Mouse (Mus musculus) bone marrow, adult 2 months (tissue): ENCODE data around the gene Brd1. TPM values are rescaled to one million over a fixed set of nuclear protein-coding genes. Genes with fewer than 3 reads are reported as not detected.

ENCODE experiments used
- H3K27ac ChIP-seq: fragments of 200-500 bp; 2 replicates; pipeline ENCODE4 v1.5.1; 2012; ENCODE audit warnings: low read depth, mild to moderate bottlenecking, control low read depth, inconsistent platforms, low read length; ENCODE audit not compliant: control insufficient read depth, poor library complexity, insufficient read depth
- H3K4me1 ChIP-seq: fragments of 200-500 bp; 2 replicates; pipeline ENCODE4 v1.6.1; 2011; ENCODE audit warnings: low read length; ENCODE audit not compliant: control insufficient read depth, insufficient read depth
- H3K4me3 ChIP-seq: fragments of 200-500 bp; replicated peaks from 2 replicates; pipeline ENCODE3; 2011; ENCODE audit warnings: mild to moderate bottlenecking, low read depth, low read length, control low read depth; ENCODE audit not compliant: control insufficient read depth
- CTCF ChIP-seq: fragments of 200-500 bp; IDR thresholded peaks from 2 replicates; pipeline ENCODE4 v1.5.1; 2011; ENCODE audit warnings: low read length, control low read depth; ENCODE audit not compliant: control insufficient read depth, insufficient read depth
- POLR2A ChIP-seq: fragments of 200-500 bp; IDR thresholded peaks from 2 replicates; pipeline ENCODE4 v1.6.1; 2011; ENCODE audit warnings: low read depth, mild to moderate bottlenecking, control low read depth, low read length, borderline replicate concordance; ENCODE audit not compliant: control insufficient read depth
- WGBS: fragments of 180-500 bp; shearing (Covaris S2); methylation state at CpG from one replicate; pipeline ENCODE4 v1.1.7; 2018; 5-methylcytosine and 5-hydroxymethylcytosine counted together
- polyA plus RNA-seq: library from polyadenylated mRNA; stranded (reverse); fragments of >200 nt; gene quantifications from 2 replicates; pipeline ENCODE4 v1.2.4, GENCODE M21; 2011; ENCODE audit warnings: low replicate concordance; ENCODE audit not compliant: missing spikeins, insufficient read depth, insufficient read length

The Brd1 gene
- polyA plus RNA-seq, 1 experiment: 29.1 TPM

- H3K27ac ChIP-seq: no peak overlapping the region
- no peak overlapping the region for H3K4me3 ChIP-seq
- whole genome bisulfite sequencing: 70% methylated on average over 4 of the region's 4 CpGs
- TF ChIP-seq POLR2A (no peak), CTCF (no peak)
- H3K4me1 ChIP-seq: no peaks in the 10 kb centered on the region
These were observed 68.2 kb downstream of the Brd1 start for GRCm38 (mm10) chr15:88665846-88666245.

GRCm38 (mm10) chr15:88663041-88663440 is 71.0 kb downstream of the Brd1 start:
- 27% methylated on average over 11 of the region's 11 CpGs for WGBS
- Histone ChIP-seq H3K4me3 (no peak overlapping the region), H3K27ac (no peak overlapping the region), H3K4me1 (no peaks in the 10 kb centered on the region)
- TF ChIP-seq POLR2A: no peak
- no peak for TF ChIP-seq CTCF

GRCm38 (mm10) chr15:88662111-88662850 is 71.8 kb downstream of the Brd1 start:
- Histone ChIP-seq H3K27ac (no peak overlapping the region), H3K4me3 (no peak overlapping the region), H3K4me1 (no peaks in the 10 kb centered on the region)
- TF ChIP-seq POLR2A (no peak), CTCF (peak; percentile 65)
- 7% methylated on average over 22 of the region's 22 CpGs for WGBS

- WGBS: 56% methylated on average over 3 of the region's 3 CpGs
- Histone ChIP-seq H3K4me3 (no peak overlapping the region), H3K27ac (no peak overlapping the region), H3K4me1 (no peaks in the 10 kb centered on the region)
- no peak for TF ChIP-seq CTCF
- TF ChIP-seq POLR2A: no peak
These were observed 72.4 kb downstream of the Brd1 start for GRCm38 (mm10) chr15:88661654-88662053.

GRCm38 (mm10) chr15:88652006-88652405 is 82.0 kb downstream of the Brd1 start:
- H3K27ac ChIP-seq: no peak overlapping the region
- WGBS: 52% methylated on average over 5 of the region's 5 CpGs
- H3K4me3 ChIP-seq: no peak overlapping the region
- no peak for TF ChIP-seq POLR2A
- TF ChIP-seq CTCF: no peak
- H3K4me1 ChIP-seq: no peaks in the 10 kb centered on the region

GRCm38 (mm10) chr15:88651019-88651418 is 83.0 kb downstream of the Brd1 start:
- WGBS: 22% methylated on average over 13 of the region's 13 CpGs

More at GRCm38 (mm10) chr15:88651019-88651418, 83.0 kb downstream of the Brd1 start:
- no peak overlapping the region for H3K4me3 ChIP-seq
- TF ChIP-seq CTCF (peak; percentile 74), POLR2A (no peak)
- H3K27ac ChIP-seq: no peak overlapping the region
- H3K4me1 ChIP-seq: no peaks in the 10 kb centered on the region

Other genes starting within 250 kb of the Brd1 start
- gene Zdhhc25, start 133.9 kb downstream of the Brd1 start, polyA plus RNA-seq: not detected in 2 replicates
- gene Zbed4, start 17.4 kb upstream of the Brd1 start, polyA plus RNA-seq: 13.5 and 19.7 TPM in 2 replicates
- gene Alg12, start 85.1 kb upstream of the Brd1 start, polyA plus RNA-seq: 3.8 and 6.3 TPM in 2 replicates
- 13.8 and 29.7 TPM in 2 replicates for gene Creld2, start 85.4 kb upstream of the Brd1 start, polyA plus RNA-seq
- 9.0 and 13.4 TPM in 2 replicates for gene Pim3, start 128.0 kb upstream of the Brd1 start, polyA plus RNA-seq
- gene Ttll8, start 220.2 kb upstream of the Brd1 start, polyA plus RNA-seq: not detected in 2 replicates
- 0.55 TPM in 1 of 2 replicates, not detected in the other for gene Mlc1, start 244.8 kb upstream of the Brd1 start, polyA plus RNA-seq
- not detected in 2 replicates for gene Mov10l1, start 248.7 kb upstream of the Brd1 start, polyA plus RNA-seq